Mouse (Mus musculus): ENCODE measurements around the gene Numbl.
A peak's percentile ranks its signal among the peaks of the same experiment; 100 is the strongest.

DNA sequence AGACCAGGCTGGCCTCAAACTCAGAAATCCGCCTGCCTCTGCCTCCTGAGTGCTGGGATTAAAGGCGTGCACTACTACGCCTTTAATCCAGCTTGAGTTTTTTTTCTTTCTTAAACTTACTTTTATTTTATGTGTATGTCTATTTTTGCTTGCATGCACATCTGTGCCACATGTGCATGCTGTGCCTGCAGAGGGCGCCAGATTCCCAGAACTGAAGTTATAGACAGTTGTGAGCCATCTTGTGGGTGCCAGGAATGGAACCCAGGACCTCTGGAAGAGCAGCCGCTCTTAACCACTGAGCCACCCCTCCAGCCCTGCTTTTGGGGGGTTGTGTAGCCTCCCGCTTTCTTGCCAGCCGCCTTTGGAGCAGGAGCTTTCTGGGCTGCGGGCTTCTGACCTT, 13.2 kb downstream of the Numbl start:
- peak; percentile 38; the same call in 1 of the 2 replicates for TF ChIP-seq CTCF (IDR thresholded peaks at IDR 0.05; ENCODE audit: low read depth)
- no peak for TF ChIP-seq EP300 (optimal IDR thresholded peaks at IDR 0.05)
